Mouse (Mus musculus) lung, postnatal 0 days (tissue): ENCODE measurements around the gene Psd4.

Experiments
- CTCF ChIP-seq: IDR thresholded peaks from 2 replicates; pipeline ENCODE4 v1.5.1; 2016; ENCODE audit warnings: antibody characterized with exemption, mild to moderate bottlenecking
- EP300 ChIP-seq: IDR thresholded peaks from 2 replicates; pipeline ENCODE4 v1.6.1; 2016; ENCODE audit warnings: antibody characterized with exemption, mild to moderate bottlenecking, control low read depth

GRCm38 (mm10) chr2:24453206-24453605 is 85.8 kb downstream of the Psd4 start:
- no peak for TF ChIP-seq CTCF
- TF ChIP-seq EP300 = no peak
